Mouse (Mus musculus) embryonic facial prominence, embryonic 15.5 days (tissue): ENCODE data around the gene Dlgap1. TPM values are rescaled to one million over a fixed set of nuclear protein-coding genes. Genes with fewer than 3 reads are reported as not detected.

Source experiments
- ATAC-seq: fragments of 200-750 bp; cut with Nextera tagmentation; 2 replicates; pipeline ENCODE4 v1.8.0; 2017; ENCODE audit warnings: low read depth, moderate TSS enrichment; ENCODE audit not compliant: insufficient number of reproducible peaks, low FRiP score, low TSS enrichment
- H3K27ac ChIP-seq: fragments of 300-500 bp; sonication (generic); replicated peaks from 2 replicates; pipeline ENCODE4 v1.5.1; 2015; ENCODE audit warnings: mild to moderate bottlenecking, inconsistent platforms
- H3K27me3 ChIP-seq: fragments of 300-500 bp; sonication (generic); 2 replicates; pipeline ENCODE4 v1.6.1; 2015; ENCODE audit warnings: inconsistent platforms
- H3K36me3 ChIP-seq: fragments of 300-500 bp; sonication (generic); 2 replicates; pipeline ENCODE4 v1.6.1; 2015; ENCODE audit warnings: mild to moderate bottlenecking, inconsistent platforms
- H3K4me1 ChIP-seq: fragments of 300-500 bp; sonication (generic); 2 replicates; pipeline ENCODE4 v1.6.1; 2015; ENCODE audit warnings: inconsistent platforms
- H3K4me2 ChIP-seq: fragments of 300-500 bp; sonication (generic); replicated peaks from 2 replicates; pipeline ENCODE4 v1.6.1; 2015; ENCODE audit warnings: mild to moderate bottlenecking, inconsistent platforms
- H3K4me3 ChIP-seq: fragments of 300-500 bp; sonication (generic); replicated peaks from 2 replicates; pipeline ENCODE4 v1.5.1; 2015; ENCODE audit warnings: mild to moderate bottlenecking, inconsistent platforms
- H3K9ac ChIP-seq: fragments of 300-500 bp; sonication (generic); 2 replicates; pipeline ENCODE4 v1.6.1; 2015; ENCODE audit warnings: inconsistent platforms
- H3K9me3 ChIP-seq: fragments of 300-500 bp; sonication (generic); replicated peaks from 2 replicates; pipeline ENCODE4 v1.6.1; 2016; ENCODE audit warnings: inconsistent platforms
- WGBS: fragments of 180-500 bp; shearing (Covaris S2); methylation state at CpG from one replicate; pipeline ENCODE4 v1.1.7; 2015; 5-methylcytosine and 5-hydroxymethylcytosine counted together
- polyA plus RNA-seq: library from polyadenylated mRNA; unstranded; fragments of >200 nt; fragmentation: Nextera tagmentation; extraction: Ambion mirVana; gene quantifications from 2 replicates; pipeline ENCODE4 v1.2.1, GENCODE M21; 2015

Gene Dlgap1
- polyA plus RNA-seq, 1 experiment from 2014 or later: 4.9 TPM

DNA sequence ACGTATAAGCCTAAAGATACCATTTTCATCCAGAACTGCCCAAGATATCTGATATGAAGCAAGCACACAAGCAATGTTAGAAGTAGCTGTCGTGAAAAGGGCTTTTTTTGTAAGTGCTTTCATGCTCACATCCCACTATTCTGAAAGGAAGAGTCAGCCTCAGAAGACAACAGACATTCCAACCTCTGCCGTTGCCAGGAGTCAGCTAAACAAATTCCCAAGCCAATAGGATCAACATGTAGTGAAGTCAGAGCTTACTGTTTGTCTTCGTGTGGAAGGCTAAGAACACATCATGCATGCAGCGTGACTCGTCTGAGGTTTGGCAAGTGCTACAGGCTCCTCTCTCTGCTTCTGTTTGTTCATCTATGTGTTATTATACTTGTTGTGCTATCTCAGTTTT is 529.4 kb downstream of the Dlgap1 start:
- 65% methylated on average over 6 of the region's 6 CpGs for WGBS

DNA sequence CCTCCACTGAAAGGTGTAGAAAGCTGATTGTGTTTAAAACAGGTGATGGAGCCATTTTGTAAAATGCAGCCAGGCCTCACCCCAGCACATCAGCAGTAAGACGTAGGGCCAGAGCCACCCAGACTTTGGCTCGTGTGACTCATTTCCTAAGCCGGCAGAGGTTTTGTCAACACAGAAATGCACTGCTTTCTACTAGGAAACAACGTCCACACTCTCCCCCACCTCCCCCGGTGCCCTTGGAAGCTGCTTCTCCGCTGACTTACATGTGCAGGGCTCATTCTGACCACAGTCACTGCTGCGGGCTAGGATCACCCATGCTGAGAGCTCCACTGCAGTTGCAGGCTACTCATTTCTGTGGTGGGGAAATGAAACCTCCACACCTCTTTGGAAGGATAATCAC is 533.1 kb downstream of the Dlgap1 start:
- WGBS: 59% methylated on average over 7 of the region's 7 CpGs

More for the DNA sequence above, 529.4 kb downstream of the Dlgap1 start:
- Histone ChIP-seq H3K36me3 (no peaks in the 10 kb centered on the region), H3K9me3 (no peaks in the 10 kb centered on the region), H3K27ac (no peak overlapping the region), H3K4me3 (no peak overlapping the region), H3K4me2 (no peak overlapping the region), H3K4me1 (no peaks in the 10 kb centered on the region), H3K9ac (no peak overlapping the region), H3K27me3 (no peaks in the 10 kb centered on the region)
- ATAC-seq: no peak

GRCm38 (mm10) chr17:70507759-70508158 is 538.9 kb downstream of the Dlgap1 start:
- Histone ChIP-seq H3K27ac (no peak overlapping the region), H3K27me3 (no peaks in the 10 kb centered on the region), H3K4me3 (no peak overlapping the region), H3K9me3 (no peaks in the 10 kb centered on the region), H3K9ac (no peak overlapping the region), H3K36me3 (no peaks in the 10 kb centered on the region), H3K4me1 (no peaks in the 10 kb centered on the region), H3K4me2 (no peak overlapping the region)
- no peak for ATAC-seq
- 38% methylated on average over 4 of the region's 4 CpGs for WGBS

More for the DNA sequence above, 533.1 kb downstream of the Dlgap1 start:
- Histone ChIP-seq H3K27ac (no peak overlapping the region), H3K27me3 (no peaks in the 10 kb centered on the region), H3K36me3 (no peaks in the 10 kb centered on the region), H3K9me3 (no peaks in the 10 kb centered on the region), H3K4me1 (no peaks in the 10 kb centered on the region), H3K4me3 (no peak overlapping the region), H3K9ac (no peak overlapping the region), H3K4me2 (no peak overlapping the region)
- no peak for ATAC-seq

GRCm38 (mm10) chr17:70510441-70510840 is 541.6 kb downstream of the Dlgap1 start:
- no peaks in the 10 kb centered on the region for H3K36me3 ChIP-seq
- H3K4me1 ChIP-seq: no peaks in the 10 kb centered on the region
- H3K9ac ChIP-seq: no peak overlapping the region
- H3K4me2 ChIP-seq: no peak overlapping the region
- 74% methylated on average over 5 of the region's 5 CpGs for WGBS
- no peaks in the 10 kb centered on the region for H3K9me3 ChIP-seq
- ATAC-seq: no peak
- no peaks in the 10 kb centered on the region for H3K27me3 ChIP-seq
- H3K4me3 ChIP-seq: no peak overlapping the region
- no peak overlapping the region for H3K27ac ChIP-seq

DNA sequence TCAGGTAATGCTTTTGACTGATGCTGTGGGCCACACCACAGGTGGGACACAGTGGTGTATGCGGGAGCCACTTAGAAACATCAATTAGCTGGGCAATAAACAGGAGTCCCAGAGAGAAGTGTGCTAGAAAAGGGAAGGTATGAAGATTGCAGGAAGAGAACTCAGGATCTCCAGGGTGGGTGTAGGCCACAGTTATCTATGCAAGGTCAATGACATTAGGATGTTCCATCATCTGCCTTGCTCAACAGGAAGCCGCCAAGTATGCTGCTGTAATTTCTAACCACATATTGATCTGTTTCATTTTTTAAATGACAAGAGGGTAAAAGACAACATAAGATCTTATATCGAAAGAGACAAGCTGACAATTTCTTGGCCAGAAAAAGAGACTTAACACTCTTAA is 542.5 kb downstream of the Dlgap1 start:
- no peak overlapping the region for H3K27ac ChIP-seq
- WGBS: 94% methylated on average over 3 of the region's 3 CpGs
- no peaks in the 10 kb centered on the region for H3K27me3 ChIP-seq
- no peak for ATAC-seq
- no peak overlapping the region for H3K4me3 ChIP-seq
- H3K4me2 ChIP-seq: no peak overlapping the region
- H3K4me1 ChIP-seq: no peaks in the 10 kb centered on the region
- no peaks in the 10 kb centered on the region for H3K9me3 ChIP-seq
- H3K9ac ChIP-seq: no peak overlapping the region
- no peaks in the 10 kb centered on the region for H3K36me3 ChIP-seq

DNA sequence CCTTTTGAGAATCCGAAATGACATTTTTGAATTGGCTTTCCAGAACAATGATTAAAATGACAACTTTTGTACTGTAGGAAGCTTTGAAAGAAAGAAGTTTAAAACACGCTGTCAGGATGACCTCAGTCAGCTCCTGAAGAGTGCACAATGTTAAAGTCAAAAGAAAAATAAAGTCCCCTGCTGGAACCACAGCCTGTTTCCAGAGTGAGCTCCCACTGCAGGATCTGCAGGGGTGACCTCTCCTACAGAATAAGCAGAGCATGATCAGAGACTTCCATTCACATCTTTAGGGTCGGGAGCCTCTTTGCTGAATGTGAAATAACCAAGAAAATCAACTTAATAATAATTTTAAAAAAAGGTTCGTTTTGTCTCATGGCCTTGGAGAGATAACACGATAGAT is 544.9 kb downstream of the Dlgap1 start:
- no peaks in the 10 kb centered on the region for H3K4me1 ChIP-seq

DNA sequence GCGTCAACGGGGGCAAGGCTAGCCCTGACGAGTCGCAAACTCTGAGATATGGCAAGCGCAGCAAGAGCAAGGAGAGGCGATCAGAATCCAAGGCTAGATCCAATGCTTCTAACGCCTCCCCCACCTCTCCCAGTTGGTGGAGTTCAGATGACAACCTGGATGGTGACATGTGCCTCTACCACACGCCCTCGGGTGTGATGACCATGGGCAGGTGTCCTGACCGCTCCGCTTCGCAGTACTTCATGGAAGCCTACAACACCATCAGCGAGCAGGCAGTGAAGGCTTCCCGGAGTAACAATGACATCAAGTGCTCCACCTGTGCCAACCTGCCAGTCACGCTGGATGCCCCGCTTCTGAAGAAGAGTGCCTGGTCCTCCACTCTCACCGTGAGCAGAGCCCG is 547.6 kb downstream of the Dlgap1 start:
- Histone ChIP-seq H3K27ac (no peak overlapping the region), H3K27me3 (no peaks in the 10 kb centered on the region), H3K4me2 (no peak overlapping the region), H3K4me3 (no peak overlapping the region), H3K9ac (no peak overlapping the region), H3K9me3 (no peaks in the 10 kb centered on the region), H3K36me3 (no peaks in the 10 kb centered on the region), H3K4me1 (no peaks in the 10 kb centered on the region)
- no peak for ATAC-seq
- WGBS: 93% methylated on average over 18 of the region's 18 CpGs

More for the DNA sequence above, 544.9 kb downstream of the Dlgap1 start:
- no peak overlapping the region for H3K27ac ChIP-seq
- H3K36me3 ChIP-seq: no peaks in the 10 kb centered on the region
- no peaks in the 10 kb centered on the region for H3K9me3 ChIP-seq
- no peaks in the 10 kb centered on the region for H3K27me3 ChIP-seq
- H3K4me2 ChIP-seq: no peak overlapping the region
- H3K9ac ChIP-seq: no peak overlapping the region
- ATAC-seq: no peak
- no peak overlapping the region for H3K4me3 ChIP-seq
- WGBS: 81% methylated on average over 5 of the region's 5 CpGs

- H3K4me3 ChIP-seq: no peak overlapping the region
- H3K27ac ChIP-seq: no peak overlapping the region
- H3K4me2 ChIP-seq: no peak overlapping the region
- H3K27me3 ChIP-seq: no peaks in the 10 kb centered on the region
- 74% methylated on average over 12 of the region's 12 CpGs for WGBS
- H3K9ac ChIP-seq: no peak overlapping the region
- no peaks in the 10 kb centered on the region for H3K9me3 ChIP-seq
- ATAC-seq: no peak
- H3K4me1 ChIP-seq: no peaks in the 10 kb centered on the region
- H3K36me3 ChIP-seq: no peaks in the 10 kb centered on the region
Observed at GRCm38 (mm10) chr17:70517333-70517732, 548.5 kb downstream of the Dlgap1 start.

DNA sequence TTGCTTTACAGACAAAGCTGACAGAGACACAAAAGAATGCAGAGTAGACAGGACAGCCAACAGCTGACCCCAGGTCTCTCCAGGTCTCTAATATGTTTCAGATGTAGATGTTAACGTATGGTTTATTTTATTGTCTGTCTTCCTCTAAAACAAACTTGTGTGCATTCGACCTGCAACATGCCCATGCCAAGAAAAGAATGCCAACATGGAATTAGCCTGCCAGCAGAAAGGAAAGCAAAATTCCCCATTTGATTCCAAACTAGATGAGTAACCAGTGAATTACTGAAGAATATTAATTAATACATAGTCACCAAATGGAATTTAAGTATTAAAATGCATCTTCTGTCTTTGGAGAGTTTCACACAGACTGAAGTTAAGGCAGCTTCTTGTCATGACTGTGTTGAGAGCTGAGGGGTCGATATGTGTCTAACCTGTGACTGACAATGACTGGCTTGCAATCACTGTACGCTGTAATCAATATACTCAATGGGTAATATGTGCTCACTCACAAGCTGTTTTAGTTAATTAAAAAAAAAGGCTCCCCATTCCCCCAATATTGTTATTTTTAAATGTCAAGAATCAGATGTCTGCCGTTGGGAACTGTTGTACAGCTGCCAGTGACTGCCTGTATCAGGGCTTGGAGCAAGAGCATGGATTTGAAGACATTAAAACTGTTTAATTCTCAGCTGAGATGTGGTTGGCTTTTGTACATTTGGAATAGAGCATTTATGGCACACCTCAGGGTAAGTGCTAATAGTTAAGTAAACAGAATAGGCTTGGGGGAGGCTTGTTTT is 552.4 kb downstream of the Dlgap1 start:
- Histone ChIP-seq H3K4me3 (0 out of 2 replicates have a peak overlapping the region, but pooled peaks have one; percentile 29), H3K27ac (no peak overlapping the region), H3K4me1 (no peaks in the 10 kb centered on the region), H3K9ac (no peak overlapping the region), H3K4me2 (peak overlapping the region; percentile 38; the same call in 1 of the 2 replicates), H3K9me3 (no peaks in the 10 kb centered on the region), H3K36me3 (no peaks in the 10 kb centered on the region), H3K27me3 (no peaks in the 10 kb centered on the region)
- WGBS: 55% methylated on average over 5 of the region's 5 CpGs
- ATAC-seq: no peak

GRCm38 (mm10) chr17:70521971-70522370 is 553.1 kb downstream of the Dlgap1 start:
- peak overlapping the region; percentile 29 for H3K4me3 ChIP-seq
- no peak for ATAC-seq
- H3K9me3 ChIP-seq: no peaks in the 10 kb centered on the region
- WGBS: 24% methylated on average over 11 of the region's 11 CpGs
- no peaks in the 10 kb centered on the region for H3K36me3 ChIP-seq
- no peaks in the 10 kb centered on the region for H3K27me3 ChIP-seq
- peak overlapping the region; percentile 38 for H3K4me2 ChIP-seq
- no peaks in the 10 kb centered on the region for H3K4me1 ChIP-seq
- no peak overlapping the region for H3K9ac ChIP-seq
- no peak overlapping the region for H3K27ac ChIP-seq

DNA sequence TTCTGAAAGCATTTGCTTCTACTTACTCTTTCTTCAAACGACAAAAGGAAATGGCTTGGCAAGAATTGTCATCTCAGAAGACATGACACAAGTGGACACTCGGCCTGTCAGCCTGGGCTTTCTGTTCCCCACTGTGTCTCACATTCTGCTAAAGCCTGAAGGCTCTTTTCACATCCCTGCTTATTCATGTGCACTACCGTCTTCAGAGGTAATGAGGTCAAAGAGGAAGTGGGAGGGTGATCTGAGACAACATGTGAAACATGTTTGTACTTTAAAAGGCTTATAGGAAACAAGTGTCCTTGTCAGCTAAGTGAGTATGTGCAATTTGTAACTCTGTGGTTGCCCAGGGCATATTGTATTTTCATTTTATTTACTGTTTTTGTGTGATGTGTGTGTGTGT is 557.1 kb downstream of the Dlgap1 start:
- Histone ChIP-seq H3K4me3 (no peak overlapping the region), H3K36me3 (no peaks in the 10 kb centered on the region), H3K4me2 (no peak overlapping the region), H3K4me1 (peaks cover 2% of the 10 kb centered on the region; the same call in 1 of the 2 replicates), H3K9me3 (no peaks in the 10 kb centered on the region), H3K27me3 (no peaks in the 10 kb centered on the region), H3K27ac (no peak overlapping the region), H3K9ac (no peak overlapping the region)
- no peak for ATAC-seq
- WGBS: 54% methylated on average over 3 of the region's 3 CpGs

DNA sequence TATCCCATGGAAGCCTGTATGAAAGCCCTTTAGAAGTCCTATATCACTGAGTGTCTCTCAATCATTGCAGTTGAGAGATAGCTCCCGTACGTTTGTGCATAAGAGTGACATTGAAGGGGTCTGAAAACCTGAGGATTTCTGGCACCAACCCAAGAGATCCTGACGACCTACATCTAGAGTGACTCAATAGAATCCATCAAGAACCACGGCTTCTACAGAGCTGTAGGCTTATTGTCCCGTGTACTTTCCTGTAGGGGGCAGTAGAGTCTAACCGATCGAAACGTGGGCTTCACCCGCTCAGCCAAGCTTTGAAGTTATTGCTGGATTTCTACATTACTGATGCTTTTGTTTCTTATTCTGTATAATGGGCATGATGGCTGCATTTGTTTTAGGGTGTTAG is 558.2 kb downstream of the Dlgap1 start:
- ATAC-seq: no peak
- WGBS: 26% methylated on average over 9 of the region's 9 CpGs
- no peaks in the 10 kb centered on the region for H3K36me3 ChIP-seq
- H3K9me3 ChIP-seq: no peaks in the 10 kb centered on the region
- no peaks in the 10 kb centered on the region for H3K27me3 ChIP-seq
- no peak overlapping the region for H3K4me3 ChIP-seq
- H3K4me2 ChIP-seq: no peak overlapping the region
- peaks cover 2% of the 10 kb centered on the region; the same call in 1 of the 2 replicates for H3K4me1 ChIP-seq
- no peak overlapping the region for H3K27ac ChIP-seq
- H3K9ac ChIP-seq: no peak overlapping the region
